Mouse (Mus musculus) ovary, postnatal 10 days (tissue): ENCODE measurements around the gene Ankrd28.

Source experiments
- DNase-seq: peaks from one replicate; pipeline ENCODE4 v3.0.0; 2022; ENCODE audit warnings: low spot score

Gene Ankrd28

GRCm38 (mm10) chr14:31665566-31665940 lies 164.9 kb downstream of the Ankrd28 start:
- no peak for DNase-seq

- DNase-seq, result no peak
Measured at GRCm38 (mm10) chr14:31664903-31665565, 165.4 kb downstream of the Ankrd28 start.

- no peak for DNase-seq
Measured at GRCm38 (mm10) chr14:31664100-31664902, 166.2 kb downstream of the Ankrd28 start.

- DNase-seq, result no peak
Measured at GRCm38 (mm10) chr14:31663376-31664099, 166.9 kb downstream of the Ankrd28 start.

- DNase-seq, result no peak
Measured at GRCm38 (mm10) chr14:31662555-31663211, 167.8 kb downstream of the Ankrd28 start.

GRCm38 (mm10) chr14:31661671-31662554 lies 168.5 kb downstream of the Ankrd28 start:
- DNase-seq, result peak; percentile 72

- DNase-seq, result no peak
Measured at GRCm38 (mm10) chr14:31660312-31661093, 169.9 kb downstream of the Ankrd28 start.

- DNase-seq, result no peak
Measured at GRCm38 (mm10) chr14:31659501-31660181, 170.8 kb downstream of the Ankrd28 start.

GRCm38 (mm10) chr14:31658126-31658680 lies 172.2 kb downstream of the Ankrd28 start:
- DNase-seq, result no peak

- DNase-seq, result no peak
Measured at GRCm38 (mm10) chr14:31656857-31657645, 173.4 kb downstream of the Ankrd28 start.

GRCm38 (mm10) chr14:31656386-31656785 lies 174.1 kb downstream of the Ankrd28 start:
- no peak for DNase-seq

GRCm38 (mm10) chr14:31655406-31655805 lies 175.0 kb downstream of the Ankrd28 start:
- DNase-seq, result no peak

GRCm38 (mm10) chr14:31654816-31655215 lies 175.6 kb downstream of the Ankrd28 start:
- DNase-seq, result no peak

GRCm38 (mm10) chr14:31653101-31653875 lies 177.2 kb downstream of the Ankrd28 start:
- DNase-seq, result no peak

GRCm38 (mm10) chr14:31652624-31653023 lies 177.8 kb downstream of the Ankrd28 start:
- DNase-seq, result no peak

- no peak for DNase-seq
Measured at GRCm38 (mm10) chr14:31652106-31652505, 178.3 kb downstream of the Ankrd28 start.

- no peak for DNase-seq
Measured at GRCm38 (mm10) chr14:31651206-31651605, 179.2 kb downstream of the Ankrd28 start.

- DNase-seq, result no peak
Measured at GRCm38 (mm10) chr14:31650347-31650746, 180.1 kb downstream of the Ankrd28 start.
